ENCODE assay signal across 11 mouse cellular contexts in the genomic region with DNA sequence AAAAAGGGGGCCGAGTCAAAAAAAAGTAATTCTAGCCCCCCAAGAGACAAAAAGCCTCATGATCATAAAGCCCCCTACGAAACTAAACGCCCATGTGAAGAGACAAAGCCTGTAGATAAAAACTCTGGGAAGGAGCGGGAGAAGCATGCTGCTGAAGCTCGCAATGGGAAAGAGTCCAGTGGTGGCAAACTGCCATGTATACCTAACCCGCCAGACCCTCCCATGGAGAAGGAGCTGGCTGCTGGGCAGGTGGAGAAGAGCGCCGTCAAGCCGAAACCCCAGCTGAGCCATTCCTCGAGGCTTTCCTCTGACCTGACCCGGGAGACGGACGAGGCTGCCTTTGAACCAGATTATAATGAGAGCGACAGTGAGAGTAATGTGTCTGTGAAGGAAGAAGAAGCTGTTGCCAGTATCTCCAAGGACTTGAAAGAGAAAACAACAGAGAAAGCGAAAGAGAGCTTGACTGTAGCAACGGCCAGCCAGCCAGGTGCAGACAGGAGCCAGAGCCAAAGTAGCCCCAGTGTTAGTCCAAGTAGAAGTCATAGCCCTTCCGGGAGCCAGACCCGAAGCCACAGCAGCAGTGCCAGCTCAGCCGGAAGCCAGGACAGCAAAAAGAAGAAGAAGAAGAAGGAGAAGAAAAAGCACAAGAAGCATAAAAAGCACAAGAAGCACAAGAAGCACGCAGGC. TPM values are rescaled to one million over a fixed set of nuclear protein-coding genes. Genes with fewer than 3 reads are reported as not detected.
DNase-seq lines count a peak whose midpoint lies in the region; TF ChIP-seq lines count a peak whose summit lies in the region.
"Had no signal": no experiment of that assay in that cellular context is flagged by ENCODE, and none has a peak within 500 bp of the region (broad histone marks: within the 10 kb centered on the region; RNA-seq: fewer than 3 reads in every experiment).

No protein-coding gene starts in this region.

- no peak overlapping the region for H3K9ac ChIP-seq in heart, adult 2 months (ENCODE audit: low read depth, low read length)
- H3K9ac ChIP-seq: lung, embryonic 15.5 days had no signal

- no peak for TF ChIP-seq POLR2A in heart, adult 2 months (IDR thresholded peaks at IDR 0.05; ENCODE audit: insufficient read depth, low read depth, low read length)

- no peak overlapping the region for H3K4me3 ChIP-seq in heart, adult 2 months
- H3K4me3 ChIP-seq: limb, embryonic 10.5 days; lung, embryonic 15.5 days had no signal

- H3K79me2 ChIP-seq in heart, adult 2 months (replicated peaks; ENCODE audit: control insufficient read depth, insufficient read depth, low read length) = no peaks in the 10 kb centered on the region

- H3K36me3 ChIP-seq in heart, adult 2 months (ENCODE audit: control insufficient read depth, insufficient read depth, low read length) = peaks cover 13% of the 10 kb centered on the region

- TF ChIP-seq EP300 in heart, adult 2 months (IDR thresholded peaks at IDR 0.05; ENCODE audit: insufficient read depth, low read depth, low read length) = no peak

- DNase-seq in heart, adult 2 months = peak; percentile 30 to 34
- no peak for DNase-seq in heart, postnatal 25 days (ENCODE audit: low spot score)
- peak; percentile 12 for DNase-seq in lung, postnatal 36 days
- no peak for DNase-seq in lung, postnatal 14 days
- DNase-seq in cerebellum, postnatal 10 days = peak; percentile 90 to 93
- DNase-seq in ovary, postnatal 14 days (ENCODE audit: low spot score) = peak; percentile 12
- DNase-seq in adipocyte (ENCODE audit: low spot score) = no peak
- DNase-seq in adrenal gland, postnatal 36 days = no peak
- DNase-seq: midbrain, embryonic 14.5 days had no signal

- no peak overlapping the region for H3K27ac ChIP-seq in heart, adult 2 months
- H3K27ac ChIP-seq: limb, embryonic 10.5 days; lung, embryonic 15.5 days had no signal

- no peak for TF ChIP-seq CTCF in heart, adult 2 months (IDR thresholded peaks at IDR 0.05)

- 75% methylated on average over 20 of the region's 20 CpGs for WGBS in heart, adult 2 months

- H3K27me3 ChIP-seq in heart, adult 2 months (ENCODE audit: control insufficient read depth, insufficient read depth, low read length) = no peaks in the 10 kb centered on the region
- H3K27me3 ChIP-seq: lung, embryonic 15.5 days had no signal

- no peaks in the 10 kb centered on the region for H3K4me1 ChIP-seq in heart, adult 2 months (ENCODE audit: control insufficient read depth, insufficient read depth, low read length)
- H3K4me1 ChIP-seq: limb, embryonic 10.5 days; lung, embryonic 15.5 days had no signal

- intact Hi-C loops in heart, adult 2 months (cut with DNase I) = loop anchor here (5.0 kb wide), 1 partner anchor 181 kb away; no protein-coding TSS in a partner anchor
- intact Hi-C loops in heart, postnatal 25 days (cut with DNase I) = no loop called here

RNA-seq across cellular contexts. Expression of a gene that starts 36.0 kb away (rescaled TPM):
- total RNA-seq in heart, adult 2 months (2021) = 10 to 100 TPM; 28.9 to 29.8 TPM
- polyA plus RNA-seq in heart, adult 2 months (2012; rRNA removed) = 9.0 and 21.2 TPM in 2 replicates
- 10 to 100 TPM; 24.9 to 35.3 TPM for total RNA-seq in heart, postnatal 25 days (2021)
- 10 to 100 TPM; 56.5 to 63.1 TPM for total RNA-seq in adrenal gland, postnatal 36 days (2021)

Comparison
In these comparisons a context has a peak if more than half of its experiments do, and no peak if none do; other contexts are left out.
1. DNase-seq: peak in heart, adult 2 months (2 of 2), lung, postnatal 36 days (single experiment), cerebellum, postnatal 10 days (2 of 2) and ovary, postnatal 14 days (single experiment); none in heart, postnatal 25 days (single experiment), lung, postnatal 14 days (single experiment), adipocyte (single experiment) and adrenal gland, postnatal 36 days (0 of 2).